Mouse (Mus musculus) 3134 (cell line): ENCODE results near the gene Actrt2.
A peak's percentile ranks its signal among the peaks of the same experiment; 100 is the strongest.

Experiments used
- DNase-seq: peaks from one replicate; pipeline ENCODE4 v3.0.0-alpha.2; 2011; ENCODE audit warnings: low spot score; ENCODE audit not compliant: insufficient read length; ENCODE audit errors: extremely low read depth

The Actrt2 gene

GRCm38 (mm10) chr4:154667767-154668166 is at the start of gene Actrt2:
Gene Actrt2 (minus strand): TSS chr4:154667867.
- no peak for DNase-seq

- DNase-seq: no peak
Measured at GRCm38 (mm10) chr4:154709391-154710107, 41.9 kb upstream of the Actrt2 start.

GRCm38 (mm10) chr4:154708811-154709210 is 41.1 kb upstream of the Actrt2 start:
- DNase-seq: no peak

GRCm38 (mm10) chr4:154708223-154708622 is 40.6 kb upstream of the Actrt2 start:
- no peak for DNase-seq

GRCm38 (mm10) chr4:154707521-154707920 is 39.9 kb upstream of the Actrt2 start:
- no peak for DNase-seq

GRCm38 (mm10) chr4:154706442-154706841 is 38.8 kb upstream of the Actrt2 start:
- no peak for DNase-seq

GRCm38 (mm10) chr4:154705681-154706080 is 38.0 kb upstream of the Actrt2 start:
- DNase-seq: no peak

GRCm38 (mm10) chr4:154705056-154705455 is 37.4 kb upstream of the Actrt2 start:
- no peak for DNase-seq

GRCm38 (mm10) chr4:154704591-154704990 is 36.9 kb upstream of the Actrt2 start:
- no peak for DNase-seq

- no peak for DNase-seq
Measured at GRCm38 (mm10) chr4:154703426-154704070, 35.9 kb upstream of the Actrt2 start.

- DNase-seq: no peak
Measured at GRCm38 (mm10) chr4:154702931-154703330, 35.3 kb upstream of the Actrt2 start.

- no peak for DNase-seq
Measured at GRCm38 (mm10) chr4:154702186-154702585, 34.5 kb upstream of the Actrt2 start.

GRCm38 (mm10) chr4:154700921-154701412 is 33.3 kb upstream of the Actrt2 start:
- no peak for DNase-seq

- DNase-seq: no peak
Measured at GRCm38 (mm10) chr4:154700436-154700835, 32.8 kb upstream of the Actrt2 start.

GRCm38 (mm10) chr4:154699236-154699635 is 31.6 kb upstream of the Actrt2 start:
- DNase-seq: peak; percentile 11

- DNase-seq: no peak
Measured at GRCm38 (mm10) chr4:154698631-154699030, 31.0 kb upstream of the Actrt2 start.

GRCm38 (mm10) chr4:154698021-154698590 is 30.4 kb upstream of the Actrt2 start:
- DNase-seq: no peak

GRCm38 (mm10) chr4:154697476-154697875 is 29.8 kb upstream of the Actrt2 start:
- no peak for DNase-seq

- no peak for DNase-seq
Measured at GRCm38 (mm10) chr4:154696552-154696951, 28.9 kb upstream of the Actrt2 start.

GRCm38 (mm10) chr4:154696146-154696545 is 28.5 kb upstream of the Actrt2 start:
- no peak for DNase-seq

- no peak for DNase-seq
Measured at GRCm38 (mm10) chr4:154694361-154694760, 26.7 kb upstream of the Actrt2 start.
